ENCODE assay signal across 18 mouse cellular contexts in the genomic region with DNA sequence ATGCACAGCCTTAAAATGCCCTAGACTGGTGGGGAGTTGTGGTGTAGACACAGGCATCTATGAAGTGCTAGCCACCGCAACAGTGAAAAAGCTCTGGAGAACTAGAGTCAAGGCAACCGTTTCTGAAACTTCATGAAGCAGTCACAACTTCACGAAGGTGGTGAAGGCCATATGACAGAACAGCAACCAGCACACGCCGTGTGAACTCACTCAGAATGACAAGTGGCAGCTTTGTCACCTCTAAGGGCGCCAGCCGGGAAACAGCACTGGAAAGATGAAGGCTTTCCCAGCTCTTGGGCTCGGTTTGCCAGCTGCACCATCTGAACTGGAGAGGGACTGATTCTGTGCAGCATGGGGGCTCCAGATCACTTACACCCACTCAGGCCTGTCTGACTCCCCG.
A peak's percentile ranks its signal among the peaks of the same experiment; 100 is the strongest.
DNase-seq lines count a peak whose midpoint lies in the region.
"Had no signal": no experiment of that assay in that cellular context is flagged by ENCODE, and none has a peak within 500 bp of the region (broad histone marks: within the 10 kb centered on the region; RNA-seq: fewer than 3 reads in every experiment).

No protein-coding gene starts in this region.

- no peaks in the 10 kb centered on the region for H3K27me3 ChIP-seq in heart, embryonic 10.5 days (ENCODE audit: insufficient read depth, poor library complexity, severe bottlenecking)
- H3K27me3 ChIP-seq: limb, embryonic 13.5 days; neural tube, embryonic 15.5 days had no signal

- peak; percentile 75 for DNase-seq in heart, embryonic 10.5 days (ENCODE audit: low spot score)
- no peak for DNase-seq in heart, adult 9 months (ENCODE audit: low spot score in 2 of 2)
- DNase-seq in MN1 (ENCODE audit: low spot score) (peak; percentile 3), R1 (ENCODE audit: low read depth, low spot score) (peak; percentile 8)
- peak; percentile 1 for DNase-seq in retina, embryonic 14.5 days (ENCODE audit: low spot score)
- no peak for DNase-seq in ovary, postnatal 36 days (ENCODE audit: low spot score)
- DNase-seq in thymus, postnatal 25 days, result no peak
- DNase-seq: cerebellum, adult 11-12 months; gastrocnemius, postnatal 25 days; heart, postnatal 10 days; kidney, adult 2 months; kidney, postnatal 14 days; midbrain, embryonic 14.5 days had no signal

- no peak overlapping the region for H3K27ac ChIP-seq in heart, embryonic 10.5 days
- H3K27ac ChIP-seq: hindbrain, postnatal 0 days; limb, embryonic 13.5 days; liver, embryonic 14.5 days; neural tube, embryonic 15.5 days had no signal

- no peak overlapping the region for H3K4me3 ChIP-seq in heart, embryonic 10.5 days
- H3K4me3 ChIP-seq: limb, embryonic 13.5 days; myocyte; neural tube, embryonic 15.5 days had no signal

- H3K9me3 ChIP-seq in heart, embryonic 10.5 days, result no peaks in the 10 kb centered on the region
- H3K9me3 ChIP-seq: limb, embryonic 13.5 days; neural tube, embryonic 15.5 days had no signal

- no peaks in the 10 kb centered on the region for H3K36me3 ChIP-seq in heart, embryonic 10.5 days
- H3K36me3 ChIP-seq: limb, embryonic 13.5 days; neural tube, embryonic 15.5 days had no signal

- WGBS in heart, embryonic 10.5 days, result 51% methylated on average over 9 of the region's 9 CpGs

- no peaks in the 10 kb centered on the region for H3K4me1 ChIP-seq in heart, embryonic 10.5 days
- H3K4me1 ChIP-seq: limb, embryonic 13.5 days; neural tube, embryonic 15.5 days had no signal

Comparison
In these comparisons a context has a peak if more than half of its experiments do, and no peak if none do; other contexts are left out.
1. DNase-seq: peak in heart, embryonic 10.5 days (single experiment), MN1 (single experiment), R1 (single experiment) and retina, embryonic 14.5 days (single experiment); none in heart, adult 9 months (0 of 2), ovary, postnatal 36 days (single experiment) and thymus, postnatal 25 days (single experiment).